Mouse (Mus musculus) liver, adult 2 months (tissue): ENCODE data around the gene Mea1. TPM values are rescaled to one million over a fixed set of nuclear protein-coding genes. Genes with fewer than 3 reads are reported as not detected.

ENCODE experiments used
- DNase-seq: peaks from one replicate; pipeline ENCODE4 v3.0.0-alpha.2; 2011; ENCODE audit warnings: low read depth, low spot score; ENCODE audit errors: extremely low read depth
- H3K27ac ChIP-seq: fragments of 200-500 bp; replicated peaks from 2 replicates; pipeline ENCODE4 v1.5.1; 2012; ENCODE audit warnings: low read depth, mild to moderate bottlenecking, control low read depth, inconsistent platforms, low read length; ENCODE audit not compliant: insufficient read depth
- H3K27me3 ChIP-seq: fragments of 200-500 bp; 2 replicates; pipeline ENCODE4 v1.6.1; 2012; ENCODE audit warnings: mild to moderate bottlenecking, moderate library complexity, low read length, inconsistent platforms; ENCODE audit not compliant: control insufficient read depth, insufficient read depth
- H3K36me3 ChIP-seq: fragments of 200-500 bp; 2 replicates; pipeline ENCODE4 v1.6.1; 2012; ENCODE audit warnings: low read length, inconsistent platforms; ENCODE audit not compliant: control insufficient read depth, insufficient read depth
- H3K4me1 ChIP-seq: fragments of 200-500 bp; 2 replicates; pipeline ENCODE4 v1.6.1; 2011; ENCODE audit warnings: low read length; ENCODE audit not compliant: control insufficient read depth, insufficient read depth
- H3K4me3 ChIP-seq: fragments of 200-500 bp; 2 replicates; pipeline ENCODE4 v1.5.1; 2011; ENCODE audit warnings: low read depth, mild to moderate bottlenecking, control low read depth, low read length, moderate library complexity; ENCODE audit not compliant: insufficient read depth
- H3K79me2 ChIP-seq: fragments of 200-500 bp; 2 replicates; pipeline ENCODE4 v1.6.1; 2012; ENCODE audit warnings: inconsistent platforms, mild to moderate bottlenecking, low read length, moderate library complexity; ENCODE audit not compliant: control insufficient read depth, insufficient read depth
- H3K9ac ChIP-seq: fragments of 200-500 bp; 2 replicates; pipeline ENCODE4 v1.6.1; 2012; ENCODE audit warnings: low read depth, mild to moderate bottlenecking, control low read depth, inconsistent platforms, low read length
- CTCF ChIP-seq: fragments of 200-500 bp; IDR thresholded peaks from 2 replicates; pipeline ENCODE4 v1.5.1; 2011; ENCODE audit warnings: low read depth, low read length, control low read depth
- POLR2A ChIP-seq: fragments of 200-500 bp; IDR thresholded peaks from 2 replicates; pipeline ENCODE4 v1.6.1; 2011; ENCODE audit warnings: low read length, control low read depth; ENCODE audit not compliant: insufficient read depth; ENCODE audit errors: extremely low read depth
- WGBS: fragments of 180-500 bp; shearing (Covaris S2); methylation state at CpG from one replicate; pipeline ENCODE4 v1.1.7; 2018; 5-methylcytosine and 5-hydroxymethylcytosine counted together
- polyA plus RNA-seq: library from polyadenylated mRNA; depleted of rRNA; stranded (reverse); fragments of >200 nt; gene quantifications from 2 replicates; pipeline ENCODE4 v1.2.3, GENCODE M21; 2012
- total RNA-seq: library from RNA; depleted of rRNA; stranded (reverse); fragments of >200 nt; gene quantifications from 2 replicates; pipeline ENCODE4 v1.2.3, GENCODE M21; 2014

Mea1 gene
- total and polyA plus RNA-seq, 2 experiments = 55.2 to 60.4 TPM

DNA sequence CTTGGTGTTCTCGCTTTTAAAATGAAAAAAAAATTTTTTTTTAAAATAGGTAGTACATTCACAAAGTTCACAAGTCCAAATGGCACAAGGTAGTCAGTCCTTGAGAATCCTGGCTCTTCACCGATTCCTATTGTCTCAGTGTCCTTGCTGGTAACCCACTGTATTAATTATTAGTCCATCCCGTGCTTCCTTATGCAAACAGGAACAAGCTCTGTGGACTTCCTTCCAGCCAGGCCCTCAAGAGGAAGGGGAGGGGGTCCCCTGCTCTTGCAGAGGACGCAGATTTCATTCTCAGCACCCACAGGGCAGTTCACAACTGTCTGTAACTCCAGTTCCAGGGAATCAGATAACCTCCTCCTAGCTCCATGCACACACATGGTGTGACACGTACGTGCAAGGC lies 22.5 kb upstream of the Mea1 start:
- Histone ChIP-seq H3K27me3 (no peaks in the 10 kb centered on the region), H3K9ac (no peak overlapping the region), H3K36me3 (no peaks in the 10 kb centered on the region), H3K27ac (no peak overlapping the region), H3K4me3 (no peak overlapping the region), H3K4me1 (no peaks in the 10 kb centered on the region), H3K79me2 (no peaks in the 10 kb centered on the region)
- 78% methylated on average over 6 of the region's 6 CpGs for WGBS
- no peak for TF ChIP-seq POLR2A
- no peak for TF ChIP-seq CTCF
- DNase-seq = no peak

DNA sequence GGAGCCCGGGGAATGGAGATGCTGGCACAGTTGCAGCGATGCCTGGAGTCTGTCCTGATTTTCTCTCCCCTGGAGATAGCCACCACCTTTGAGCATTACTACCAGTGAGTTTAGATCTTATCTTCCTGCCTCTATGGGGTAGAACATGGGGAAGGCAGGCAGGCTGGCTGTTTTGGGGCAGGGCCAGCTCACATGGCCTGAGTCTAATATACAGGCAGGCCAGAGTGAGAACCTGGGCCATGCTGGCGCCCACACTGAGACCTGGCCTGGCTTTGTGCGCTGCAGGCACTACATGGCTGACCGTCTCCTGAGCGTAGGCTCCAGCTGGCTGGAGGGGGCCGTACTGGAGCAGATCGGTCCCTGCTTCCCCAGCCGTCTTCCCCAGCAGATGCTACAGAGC lies 17.2 kb upstream of the Mea1 start:
- Histone ChIP-seq H3K27me3 (no peaks in the 10 kb centered on the region), H3K9ac (no peak overlapping the region), H3K4me1 (no peaks in the 10 kb centered on the region), H3K4me3 (no peak overlapping the region), H3K27ac (no peak overlapping the region), H3K36me3 (no peaks in the 10 kb centered on the region; the same call in 1 of the 2 replicates), H3K79me2 (no peaks in the 10 kb centered on the region)
- whole genome bisulfite sequencing = 96% methylated on average over 9 of the region's 9 CpGs
- DNase-seq = no peak
- TF ChIP-seq CTCF (no peak), POLR2A (no peak)

DNA sequence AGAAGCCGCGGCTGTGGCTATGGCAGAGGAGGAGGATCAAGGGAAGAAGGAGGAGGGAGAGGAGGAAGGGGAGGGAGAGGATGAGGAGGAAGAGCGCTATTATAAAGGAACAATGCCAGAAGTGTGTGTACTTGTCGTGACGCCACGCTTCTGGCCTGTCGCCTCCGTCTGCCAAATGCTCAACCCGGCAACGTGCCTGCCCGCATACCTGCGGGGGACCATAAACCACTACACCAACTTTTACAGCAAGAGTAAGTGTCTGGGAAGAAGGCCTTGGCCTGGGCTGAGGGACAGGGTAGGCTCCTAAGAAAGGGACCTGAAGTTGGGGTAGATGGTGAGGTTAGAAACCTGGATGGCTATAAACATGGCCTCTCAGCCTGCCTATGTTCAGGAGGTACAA lies 16.6 kb upstream of the Mea1 start:
- Histone ChIP-seq H3K4me3 (no peak overlapping the region), H3K4me1 (no peaks in the 10 kb centered on the region), H3K27me3 (no peaks in the 10 kb centered on the region), H3K9ac (no peak overlapping the region), H3K79me2 (no peaks in the 10 kb centered on the region), H3K36me3 (no peaks in the 10 kb centered on the region; the same call in 1 of the 2 replicates), H3K27ac (no peak overlapping the region)
- no peak for TF ChIP-seq POLR2A
- TF ChIP-seq CTCF = no peak
- DNase-seq = no peak
- WGBS = 92% methylated on average over 12 of the region's 12 CpGs

DNA sequence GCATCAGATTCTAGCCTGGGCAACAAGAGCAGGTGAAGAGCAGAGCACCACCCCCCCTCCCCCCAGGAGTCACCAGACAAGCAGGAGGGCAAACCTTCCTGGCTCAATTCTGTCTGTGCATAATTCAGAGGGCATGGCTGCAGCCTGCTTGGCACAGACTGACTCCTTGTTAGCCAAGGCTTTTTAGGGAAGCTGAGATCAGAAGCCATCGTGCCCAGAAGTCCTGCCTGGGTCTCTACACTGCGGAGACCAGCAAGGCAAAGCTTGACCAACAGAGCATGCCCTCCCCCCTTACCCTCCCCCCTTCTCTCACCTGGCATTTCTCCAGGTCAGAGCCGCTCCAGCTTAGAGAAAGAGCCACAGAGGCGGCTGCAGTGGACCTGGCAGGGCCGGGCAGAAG lies 15.9 kb upstream of the Mea1 start:
- Histone ChIP-seq H3K9ac (no peak overlapping the region), H3K36me3 (peaks cover 2% of the 10 kb centered on the region), H3K27me3 (no peaks in the 10 kb centered on the region), H3K27ac (no peak overlapping the region), H3K4me3 (no peak overlapping the region), H3K4me1 (no peaks in the 10 kb centered on the region), H3K79me2 (no peaks in the 10 kb centered on the region)
- DNase-seq = no peak
- TF ChIP-seq CTCF = no peak
- TF ChIP-seq POLR2A = no peak
- 80% methylated on average over 5 of the region's 5 CpGs for WGBS

GRCm38 (mm10) chr17:46667712-46668111 lies 10.9 kb upstream of the Mea1 start:
- H3K4me1 ChIP-seq = no peaks in the 10 kb centered on the region
- H3K27me3 ChIP-seq = no peaks in the 10 kb centered on the region
- H3K79me2 ChIP-seq = peaks cover 3% of the 10 kb centered on the region; the same call in 1 of the 2 replicates
- H3K27ac ChIP-seq = no peak overlapping the region
- H3K4me3 ChIP-seq = no peak overlapping the region
- H3K36me3 ChIP-seq = peaks cover 8% of the 10 kb centered on the region
- no peak for DNase-seq
- no peak overlapping the region for H3K9ac ChIP-seq
- TF ChIP-seq CTCF (no peak), POLR2A (no peak)
- WGBS = 95% methylated on average over 16 of the region's 16 CpGs

DNA sequence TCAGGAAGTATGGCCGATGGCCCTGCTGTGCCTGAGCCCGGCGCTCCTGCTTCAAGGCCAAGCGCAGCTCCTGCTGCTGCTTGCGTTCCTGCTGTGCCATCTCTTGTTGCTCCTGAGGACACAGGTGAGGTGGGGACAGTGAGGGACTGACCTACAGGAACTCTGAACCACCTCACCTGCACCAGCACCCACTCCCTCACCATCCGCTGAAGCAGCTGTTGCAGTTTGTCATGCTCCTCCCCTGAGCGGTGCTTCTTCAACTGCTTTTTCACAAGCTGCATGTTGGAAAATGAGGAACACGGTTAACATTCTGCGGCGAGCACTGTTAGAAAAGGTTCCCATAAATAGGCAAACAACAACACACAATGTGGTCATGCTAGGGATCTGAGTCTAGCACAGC lies 8.7 kb upstream of the Mea1 start:
- H3K79me2 ChIP-seq = peaks cover 7% of the 10 kb centered on the region; the same call in 1 of the 2 replicates
- no peak overlapping the region for H3K4me3 ChIP-seq
- peaks cover 6% of the 10 kb centered on the region for H3K4me1 ChIP-seq
- no peak overlapping the region for H3K9ac ChIP-seq
- H3K36me3 ChIP-seq = peaks cover 8% of the 10 kb centered on the region
- no peak overlapping the region for H3K27ac ChIP-seq
- no peaks in the 10 kb centered on the region for H3K27me3 ChIP-seq
- WGBS = 99% methylated on average over 10 of the region's 10 CpGs
- DNase-seq = no peak
- TF ChIP-seq CTCF (no peak), POLR2A (no peak)
